Mouse (Mus musculus): ENCODE measurements around the gene AA467197.

DNA sequence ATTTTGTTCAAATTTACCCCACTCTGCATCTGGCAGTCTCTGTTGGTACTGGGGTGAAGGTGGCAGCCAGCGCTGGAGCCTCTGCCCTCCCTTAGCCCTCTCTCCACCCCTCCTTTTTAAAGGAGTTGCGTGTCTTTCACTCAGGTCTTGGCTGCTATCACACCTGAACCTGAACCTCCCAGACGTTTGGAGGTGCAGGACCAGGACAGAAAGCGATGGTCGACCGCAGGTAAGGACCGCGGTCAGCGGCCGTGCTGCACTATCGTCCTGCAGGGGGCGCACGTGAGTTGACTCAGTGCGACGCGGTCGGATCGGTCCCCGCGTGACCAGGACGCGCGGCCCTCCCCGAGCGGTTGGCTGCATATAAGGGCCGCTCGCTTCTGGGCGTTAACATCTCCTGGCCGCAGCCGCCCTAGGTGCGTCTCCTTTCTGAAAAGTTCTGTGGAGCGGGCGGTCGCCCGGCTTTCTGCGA lies 776 bp downstream of the AA467197 start:
- TF ChIP-seq CTCF (IDR thresholded peaks at IDR 0.05; ENCODE audit: borderline replicate concordance, insufficient read depth, low read depth, low read length): peak; percentile 83
- TF ChIP-seq POLR2A (IDR thresholded peaks at IDR 0.05; ENCODE audit: borderline replicate concordance, insufficient read depth, low read length): no peak

Data from cerebellum, adult 2 months (tissue).